Mouse (Mus musculus) heart, embryonic 10.5 days (tissue): ENCODE results near the gene Arl13b. TPM values are rescaled to one million over a fixed set of nuclear protein-coding genes. Genes with fewer than 3 reads are reported as not detected.
A peak's percentile ranks its signal among the peaks of the same experiment; 100 is the strongest.

ENCODE experiments used
- DNase-seq: peaks from one replicate; pipeline ENCODE4 v3.0.0-alpha.2; 2017; ENCODE audit warnings: low spot score
- H3K27ac ChIP-seq: fragments of 300-500 bp; sonication (generic); 2 replicates; pipeline ENCODE4 v1.5.1; 2016; ENCODE audit warnings: mild to moderate bottlenecking
- H3K27me3 ChIP-seq: fragments of 300-500 bp; sonication (generic); 2 replicates; pipeline ENCODE4 v1.6.1; 2016; ENCODE audit warnings: mild to moderate bottlenecking; ENCODE audit not compliant: poor library complexity, insufficient read depth, severe bottlenecking
- H3K36me3 ChIP-seq: fragments of 300-500 bp; sonication (generic); 2 replicates; pipeline ENCODE4 v1.6.1; 2016; ENCODE audit warnings: mild to moderate bottlenecking, moderate library complexity
- H3K4me1 ChIP-seq: fragments of 300-500 bp; sonication (generic); 2 replicates; pipeline ENCODE4 v1.6.1; 2016; ENCODE audit warnings: mild to moderate bottlenecking
- H3K4me3 ChIP-seq: fragments of 300-500 bp; sonication (generic); 2 replicates; pipeline ENCODE4 v1.5.1; 2016; ENCODE audit warnings: mild to moderate bottlenecking, moderate library complexity
- H3K9me3 ChIP-seq: fragments of 300-500 bp; sonication (generic); 2 replicates; pipeline ENCODE4 v1.6.1; 2016; ENCODE audit warnings: mild to moderate bottlenecking, moderate library complexity
- WGBS: fragments of 180-500 bp; shearing (Covaris S2); methylation state at CpG from one replicate; pipeline ENCODE4 v1.1.7; 2016; 5-methylcytosine and 5-hydroxymethylcytosine counted together
- polyA plus RNA-seq: library from polyadenylated mRNA; unstranded; fragments of >200 nt; fragmentation: Nextera tagmentation; extraction: Ambion mirVana; gene quantifications from 2 replicates; pipeline ENCODE4 v1.2.1, GENCODE M21; 2016

Gene Arl13b
- polyA plus RNA-seq, 1 experiment from 2014 or later: 15.4 TPM

- Histone ChIP-seq H3K9me3 (no peaks in the 10 kb centered on the region), H3K36me3 (no peaks in the 10 kb centered on the region), H3K4me3 (peak overlapping the region; percentile 76), H3K4me1 (no peaks in the 10 kb centered on the region; the same call in 1 of the 2 replicates), H3K27ac (peak overlapping the region; percentile 93), H3K27me3 (no peaks in the 10 kb centered on the region)
- WGBS: 17% methylated on average over 3 of the region's 3 CpGs
- no peak for DNase-seq
These were observed 6.8 kb upstream of the Arl13b start for GRCm38 (mm10) chr16:62853611-62854126.

- 78% methylated on average over 3 of the region's 3 CpGs for WGBS
- no peak for DNase-seq
- H3K4me3 ChIP-seq: no peak overlapping the region
These were observed 5.8 kb upstream of the Arl13b start for GRCm38 (mm10) chr16:62852464-62853252.

GRCm38 (mm10) chr16:62845341-62845740 lies 1.5 kb downstream of the Arl13b start:
- Histone ChIP-seq H3K9me3 (no peaks in the 10 kb centered on the region), H3K4me1 (no peaks in the 10 kb centered on the region), H3K4me3 (no peak overlapping the region), H3K36me3 (no peaks in the 10 kb centered on the region), H3K27ac (no peak overlapping the region), H3K27me3 (no peaks in the 10 kb centered on the region)
- 89% methylated on average over 6 of the region's 6 CpGs for WGBS
- DNase-seq: no peak

More at GRCm38 (mm10) chr16:62852464-62853252, 5.8 kb upstream of the Arl13b start:
- no peak overlapping the region for H3K27ac ChIP-seq
- no peaks in the 10 kb centered on the region for H3K9me3 ChIP-seq
- no peaks in the 10 kb centered on the region for H3K36me3 ChIP-seq
- no peaks in the 10 kb centered on the region for H3K27me3 ChIP-seq
- H3K4me1 ChIP-seq: no peaks in the 10 kb centered on the region; the same call in 1 of the 2 replicates

GRCm38 (mm10) chr16:62834016-62834735 lies 12.7 kb downstream of the Arl13b start:
- H3K27me3 ChIP-seq: no peaks in the 10 kb centered on the region
- no peaks in the 10 kb centered on the region for H3K36me3 ChIP-seq
- no peak overlapping the region for H3K27ac ChIP-seq
- peak; percentile 83 for DNase-seq
- 46% methylated on average over 3 of the region's 3 CpGs for WGBS
- H3K9me3 ChIP-seq: no peaks in the 10 kb centered on the region
- no peak overlapping the region for H3K4me3 ChIP-seq
- H3K4me1 ChIP-seq: no peaks in the 10 kb centered on the region

- H3K27ac ChIP-seq: no peak overlapping the region
- no peaks in the 10 kb centered on the region for H3K27me3 ChIP-seq
- WGBS: 14% methylated on average over 4 of the region's 4 CpGs
- H3K36me3 ChIP-seq: no peaks in the 10 kb centered on the region
- no peaks in the 10 kb centered on the region for H3K4me1 ChIP-seq
- no peak for DNase-seq
- no peaks in the 10 kb centered on the region for H3K9me3 ChIP-seq
- no peak overlapping the region for H3K4me3 ChIP-seq
These were observed 14.4 kb downstream of the Arl13b start for GRCm38 (mm10) chr16:62832481-62832880.

GRCm38 (mm10) chr16:62832027-62832426 lies 14.8 kb downstream of the Arl13b start:
- DNase-seq: no peak
- Histone ChIP-seq H3K4me1 (no peaks in the 10 kb centered on the region), H3K27ac (no peak overlapping the region), H3K9me3 (no peaks in the 10 kb centered on the region), H3K36me3 (no peaks in the 10 kb centered on the region), H3K4me3 (no peak overlapping the region), H3K27me3 (no peaks in the 10 kb centered on the region)
- WGBS: 82% methylated on average over 2 of the region's 2 CpGs

- Histone ChIP-seq H3K9me3 (no peaks in the 10 kb centered on the region), H3K27ac (no peak overlapping the region), H3K36me3 (no peaks in the 10 kb centered on the region), H3K27me3 (no peaks in the 10 kb centered on the region), H3K4me3 (no peak overlapping the region), H3K4me1 (no peaks in the 10 kb centered on the region)
- WGBS: 75% methylated on average over 12 of the region's 12 CpGs
- no peak for DNase-seq
These were observed 20.5 kb downstream of the Arl13b start for GRCm38 (mm10) chr16:62826156-62827001.

GRCm38 (mm10) chr16:62822472-62822871 lies 24.4 kb downstream of the Arl13b start:
- Histone ChIP-seq H3K27ac (no peak overlapping the region), H3K4me3 (no peak overlapping the region), H3K9me3 (no peaks in the 10 kb centered on the region), H3K27me3 (no peaks in the 10 kb centered on the region), H3K36me3 (no peaks in the 10 kb centered on the region), H3K4me1 (no peaks in the 10 kb centered on the region)
- no peak for DNase-seq
- 91% methylated on average over 6 of the region's 6 CpGs for WGBS

- no peak for DNase-seq
- no peak within 1 kb of the TSS for H3K4me3 ChIP-seq
- H3K27me3 ChIP-seq: no peaks in the 10 kb centered on the region
- no peaks in the 10 kb centered on the region for H3K9me3 ChIP-seq
- 82% methylated on average over 5 of the region's 5 CpGs for WGBS
- H3K27ac ChIP-seq: no peak within 1 kb of the TSS
- H3K36me3 ChIP-seq: peaks cover 2% of the 10 kb centered on the region; the same call in 1 of the 2 replicates
- H3K4me1 ChIP-seq: no peaks in the 10 kb centered on the region
These were observed 32.3 kb downstream of the Arl13b start, which contains the start of gene Stx19 for GRCm38 (mm10) chr16:62814491-62814890. Gene Stx19 (plus strand): TSS chr16:62814676.

GRCm38 (mm10) chr16:62813790-62814189 lies 33.0 kb downstream of the Arl13b start:
- DNase-seq: no peak
- Histone ChIP-seq H3K9me3 (no peaks in the 10 kb centered on the region), H3K27me3 (no peaks in the 10 kb centered on the region), H3K27ac (no peak overlapping the region), H3K36me3 (peaks cover 2% of the 10 kb centered on the region; the same call in 1 of the 2 replicates), H3K4me1 (no peaks in the 10 kb centered on the region), H3K4me3 (no peak overlapping the region)
- WGBS: 89% methylated on average over 5 of the region's 5 CpGs

- H3K9me3 ChIP-seq: no peaks in the 10 kb centered on the region
- DNase-seq: no peak
- H3K27ac ChIP-seq: no peak overlapping the region
- peaks cover 2% of the 10 kb centered on the region; the same call in 1 of the 2 replicates for H3K36me3 ChIP-seq
- no peaks in the 10 kb centered on the region for H3K27me3 ChIP-seq
- no peaks in the 10 kb centered on the region for H3K4me1 ChIP-seq
- 72% methylated on average over 4 of the region's 4 CpGs for WGBS
- H3K4me3 ChIP-seq: no peak overlapping the region
These were observed 36.0 kb downstream of the Arl13b start for GRCm38 (mm10) chr16:62810855-62811254.

GRCm38 (mm10) chr16:62807249-62807979 lies 39.4 kb downstream of the Arl13b start:
- H3K27me3 ChIP-seq: no peaks in the 10 kb centered on the region
- no peak overlapping the region for H3K27ac ChIP-seq
- no peak overlapping the region for H3K4me3 ChIP-seq
- DNase-seq: no peak
- no peaks in the 10 kb centered on the region for H3K4me1 ChIP-seq
- H3K9me3 ChIP-seq: no peaks in the 10 kb centered on the region
- 58% methylated on average over 8 of the region's 8 CpGs for WGBS
- peaks cover 4% of the 10 kb centered on the region; the same call in 1 of the 2 replicates for H3K36me3 ChIP-seq
